Mouse (Mus musculus) limb, embryonic 15.5 days (tissue): ENCODE measurements around the gene Tpm3. TPM values are rescaled to one million over a fixed set of nuclear protein-coding genes. Genes with fewer than 3 reads are reported as not detected.

Source experiments
- ATAC-seq: fragments of 200-750 bp; cut with Nextera tagmentation; 2 replicates; pipeline ENCODE4 v1.8.0; 2017; ENCODE audit warnings: low read depth, moderate TSS enrichment; ENCODE audit not compliant: insufficient number of reproducible peaks, low FRiP score, low TSS enrichment
- H3K27ac ChIP-seq: fragments of 300-500 bp; sonication (generic); 2 replicates; pipeline ENCODE4 v1.5.1; 2015; ENCODE audit warnings: moderate library complexity, mild to moderate bottlenecking, inconsistent platforms
- H3K27me3 ChIP-seq: fragments of 300-500 bp; sonication (generic); 2 replicates; pipeline ENCODE4 v1.6.1; 2015; ENCODE audit warnings: inconsistent platforms
- H3K36me3 ChIP-seq: fragments of 300-500 bp; sonication (generic); 2 replicates; pipeline ENCODE4 v1.6.1; 2015; ENCODE audit warnings: inconsistent platforms
- H3K4me1 ChIP-seq: fragments of 300-500 bp; sonication (generic); 2 replicates; pipeline ENCODE4 v1.6.1; 2015; ENCODE audit warnings: inconsistent platforms
- H3K4me2 ChIP-seq: fragments of 300-500 bp; sonication (generic); 2 replicates; pipeline ENCODE4 v1.6.1; 2015; ENCODE audit warnings: mild to moderate bottlenecking, inconsistent platforms
- H3K4me3 ChIP-seq: fragments of 300-500 bp; sonication (generic); 2 replicates; pipeline ENCODE4 v1.5.1; 2015; ENCODE audit warnings: mild to moderate bottlenecking, inconsistent platforms
- H3K9ac ChIP-seq: fragments of 300-500 bp; sonication (generic); 2 replicates; pipeline ENCODE4 v1.6.1; 2015; ENCODE audit warnings: inconsistent platforms
- H3K9me3 ChIP-seq: fragments of 300-500 bp; sonication (generic); 2 replicates; pipeline ENCODE4 v1.6.1; 2016; ENCODE audit warnings: inconsistent platforms
- whole genome bisulfite sequencing: fragments of 180-500 bp; shearing (Covaris S2); methylation state at CpG from one replicate; pipeline ENCODE4 v1.1.7; 2015; 5-methylcytosine and 5-hydroxymethylcytosine counted together
- polyA plus RNA-seq: library from polyadenylated mRNA; unstranded; fragments of >200 nt; fragmentation: Nextera tagmentation; extraction: Ambion mirVana; gene quantifications from 2 replicates; pipeline ENCODE4 v1.2.1, GENCODE M21; 2015

The Tpm3 gene
- polyA plus RNA-seq, 1 experiment from 2014 or later: 474 TPM

DNA sequence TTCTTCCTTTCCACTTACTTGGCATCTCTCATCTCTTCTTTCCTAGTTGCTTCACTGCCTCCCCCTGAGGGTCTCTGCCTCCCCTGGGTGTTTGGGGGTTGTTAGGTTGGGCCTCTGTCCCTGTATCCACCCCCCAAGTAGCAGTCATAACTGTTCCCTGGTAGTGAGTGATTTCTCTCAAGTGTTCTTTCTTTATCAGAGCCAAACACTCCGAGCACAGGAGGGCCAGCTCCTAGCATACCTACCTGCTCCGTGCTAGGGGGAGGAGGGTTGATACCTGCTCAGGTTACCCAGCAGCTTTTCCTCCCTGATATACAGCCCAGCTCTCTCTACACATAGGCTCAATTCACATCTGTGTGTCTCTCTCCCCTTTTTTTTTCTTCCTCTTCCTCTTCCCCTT, 16.2 kb downstream of the Tpm3 start:
- Histone ChIP-seq H3K9ac (no peak overlapping the region), H3K4me1 (peaks cover 18% of the 10 kb centered on the region), H3K9me3 (no peaks in the 10 kb centered on the region), H3K4me2 (no peak overlapping the region), H3K4me3 (no peak overlapping the region), H3K36me3 (peaks cover 77% of the 10 kb centered on the region), H3K27ac (no peak overlapping the region), H3K27me3 (no peaks in the 10 kb centered on the region)
- no peak for ATAC-seq
- 96% methylated on average over 2 of the region's 2 CpGs for WGBS

- H3K27me3 ChIP-seq: no peaks in the 10 kb centered on the region
- H3K4me1 ChIP-seq: no peaks in the 10 kb centered on the region
- H3K27ac ChIP-seq: no peak overlapping the region
- 85% methylated on average over 6 of the region's 6 CpGs for WGBS
- no peak for ATAC-seq
- peaks cover 95% of the 10 kb centered on the region for H3K36me3 ChIP-seq
- no peak overlapping the region for H3K4me2 ChIP-seq
- no peak overlapping the region for H3K9ac ChIP-seq
- no peaks in the 10 kb centered on the region for H3K9me3 ChIP-seq
- H3K4me3 ChIP-seq: no peak overlapping the region
Measured at GRCm38 (mm10) chr3:90090892-90091291, 18.4 kb downstream of the Tpm3 start.

- Histone ChIP-seq H3K36me3 (peaks cover 81% of the 10 kb centered on the region), H3K4me1 (no peaks in the 10 kb centered on the region), H3K27me3 (no peaks in the 10 kb centered on the region), H3K27ac (0 out of 2 replicates have a peak overlapping the region, but pooled peaks have one; percentile 23), H3K9ac (no peak overlapping the region), H3K4me3 (no peak overlapping the region), H3K9me3 (no peaks in the 10 kb centered on the region), H3K4me2 (no peak overlapping the region)
- ATAC-seq: no peak
- 89% methylated on average over 3 of the region's 3 CpGs for WGBS
Measured at GRCm38 (mm10) chr3:90094453-90094852, 22.0 kb downstream of the Tpm3 start.

DNA sequence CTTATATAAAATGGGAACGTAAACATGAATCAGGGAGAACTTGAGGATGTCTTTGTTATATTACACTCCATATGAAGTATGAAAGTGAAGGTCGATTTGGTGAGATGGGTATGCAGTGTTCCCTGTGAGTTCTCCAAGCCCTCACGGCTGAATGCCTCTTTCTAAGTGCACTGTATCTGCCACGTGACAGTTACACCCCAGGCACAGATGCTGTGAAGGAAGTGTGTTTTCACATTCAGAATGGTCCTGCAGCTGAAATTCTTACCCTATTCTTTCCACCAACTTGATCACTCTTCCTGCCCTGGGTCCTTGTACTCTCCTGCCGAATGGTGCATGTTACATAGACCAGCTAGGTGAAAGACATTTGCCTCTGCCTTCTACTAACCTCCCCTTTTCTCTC, 25.5 kb downstream of the Tpm3 start:
- WGBS: 87% methylated on average over 5 of the region's 5 CpGs
- H3K27ac ChIP-seq: no peak overlapping the region
- H3K27me3 ChIP-seq: no peaks in the 10 kb centered on the region
- H3K4me2 ChIP-seq: no peak overlapping the region
- no peak for ATAC-seq
- H3K36me3 ChIP-seq: peaks cover 62% of the 10 kb centered on the region
- no peak overlapping the region for H3K9ac ChIP-seq
- no peak overlapping the region for H3K4me3 ChIP-seq
- no peaks in the 10 kb centered on the region for H3K9me3 ChIP-seq
- no peaks in the 10 kb centered on the region for H3K4me1 ChIP-seq

DNA sequence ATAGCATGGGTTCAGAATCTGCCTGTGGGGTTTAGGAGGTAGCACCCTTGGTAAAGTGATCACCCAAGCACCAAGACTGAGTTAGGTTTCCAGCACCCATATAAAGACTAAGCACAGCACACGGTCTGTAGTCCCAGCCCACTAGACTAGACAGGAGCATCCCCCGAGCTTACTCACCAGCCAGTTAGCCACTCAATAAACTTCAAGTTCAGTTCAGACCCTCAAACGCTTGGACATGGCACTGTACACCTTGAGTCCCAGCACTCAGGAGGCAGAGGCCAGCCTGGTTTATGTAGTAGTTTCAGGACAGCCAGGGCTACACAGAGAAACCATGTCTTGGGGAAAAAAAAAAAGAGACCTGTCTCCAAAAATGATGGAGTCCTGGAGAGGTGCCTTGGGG, 28.6 kb downstream of the Tpm3 start:
- Histone ChIP-seq H3K4me3 (no peak overlapping the region), H3K9ac (no peak overlapping the region), H3K36me3 (peaks cover 34% of the 10 kb centered on the region), H3K27ac (no peak overlapping the region), H3K9me3 (no peaks in the 10 kb centered on the region), H3K4me1 (no peaks in the 10 kb centered on the region), H3K4me2 (no peak overlapping the region), H3K27me3 (no peaks in the 10 kb centered on the region)
- 90% methylated on average over 3 of the region's 3 CpGs for WGBS
- ATAC-seq: no peak

DNA sequence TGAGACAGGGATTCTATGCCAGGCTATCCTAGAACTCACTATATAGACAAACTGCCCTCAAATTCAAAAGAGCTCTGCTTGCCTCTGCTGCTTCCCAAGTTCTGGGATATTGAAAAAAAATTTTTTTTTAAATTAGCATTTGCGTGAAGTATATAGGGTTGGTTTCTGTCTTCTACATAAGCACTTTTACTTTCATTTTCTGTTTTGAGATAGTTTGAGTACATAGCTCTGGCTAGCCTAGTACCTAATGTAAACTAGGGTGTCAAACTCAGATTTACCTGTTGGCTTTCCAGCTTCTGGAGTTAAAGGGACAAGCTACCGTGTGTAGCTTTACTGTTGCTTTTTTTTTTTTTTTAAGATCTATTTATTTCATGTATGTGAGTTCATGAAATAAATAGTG, 29.2 kb downstream of the Tpm3 start:
- H3K4me1 ChIP-seq: no peaks in the 10 kb centered on the region
- 87% methylated on average over 2 of the region's 2 CpGs for WGBS
- no peaks in the 10 kb centered on the region for H3K27me3 ChIP-seq
- no peaks in the 10 kb centered on the region for H3K9me3 ChIP-seq
- ATAC-seq: no peak
- H3K36me3 ChIP-seq: peaks cover 30% of the 10 kb centered on the region
- H3K27ac ChIP-seq: no peak overlapping the region
- no peak overlapping the region for H3K4me3 ChIP-seq
- no peak overlapping the region for H3K4me2 ChIP-seq
- H3K9ac ChIP-seq: no peak overlapping the region

DNA sequence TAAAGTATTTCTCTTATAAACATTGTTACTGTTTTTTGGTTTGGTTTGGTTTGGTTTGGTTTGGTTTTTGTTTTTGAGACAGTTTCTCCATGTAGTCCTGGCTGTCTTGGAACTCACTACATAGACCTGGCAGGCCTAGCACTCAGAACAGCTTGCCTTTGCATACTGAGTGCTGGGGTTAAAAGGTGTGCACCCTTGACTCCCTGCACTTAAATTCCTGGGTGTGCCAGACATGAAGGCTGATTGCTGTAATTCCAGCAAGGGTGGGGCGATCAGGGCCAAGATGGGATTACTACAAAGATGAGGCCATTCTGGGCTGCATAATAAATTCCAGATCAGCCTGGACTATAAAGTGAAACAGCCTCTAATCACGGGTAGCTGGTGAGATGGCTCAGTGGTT, 29.8 kb downstream of the Tpm3 start:
- peaks cover 30% of the 10 kb centered on the region for H3K36me3 ChIP-seq
- H3K4me3 ChIP-seq: no peak overlapping the region
- H3K27me3 ChIP-seq: no peaks in the 10 kb centered on the region
- no peaks in the 10 kb centered on the region for H3K4me1 ChIP-seq
- ATAC-seq: no peak
- no peaks in the 10 kb centered on the region for H3K9me3 ChIP-seq
- H3K4me2 ChIP-seq: no peak overlapping the region
- WGBS: 43% methylated on average over 2 of the region's 2 CpGs
- H3K27ac ChIP-seq: no peak overlapping the region
- H3K9ac ChIP-seq: no peak overlapping the region

- Histone ChIP-seq H3K9ac (no peak overlapping the region), H3K4me2 (no peak overlapping the region), H3K27me3 (no peaks in the 10 kb centered on the region), H3K9me3 (no peaks in the 10 kb centered on the region), H3K4me3 (no peak overlapping the region), H3K4me1 (no peaks in the 10 kb centered on the region), H3K36me3 (peaks cover 28% of the 10 kb centered on the region), H3K27ac (no peak overlapping the region)
- 81% methylated on average over 2 of the region's 2 CpGs for WGBS
- no peak for ATAC-seq
Measured at GRCm38 (mm10) chr3:90103176-90103575, 30.7 kb downstream of the Tpm3 start.

DNA sequence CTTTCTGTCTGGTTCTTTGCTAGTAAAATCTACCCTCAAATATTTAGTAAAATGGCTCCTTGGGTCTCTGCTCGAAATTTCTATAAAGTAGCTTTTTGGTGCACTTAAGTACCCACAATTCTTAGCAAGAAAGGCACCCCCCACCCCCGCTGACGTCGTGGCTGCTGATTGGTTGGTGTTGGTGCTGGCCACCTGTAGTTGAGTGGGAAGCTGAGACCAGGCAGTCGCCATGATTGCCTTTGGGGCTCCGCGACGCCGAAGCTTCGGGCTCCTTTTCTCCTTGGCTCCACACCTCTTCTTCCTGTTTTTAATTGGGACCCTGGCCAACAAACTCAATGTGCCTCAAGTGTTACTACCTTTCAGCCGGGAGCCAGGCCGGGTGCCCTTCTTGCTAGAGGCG, 31.5 kb downstream of the Tpm3 start, which contains the start of gene Nup210l:
TSS of gene Nup210l (plus strand) at position 195 of the 400 bp plus-strand sequence.
- no peak for ATAC-seq
- Histone ChIP-seq H3K4me2 (no peak within 1 kb of the TSS), H3K27me3 (no peaks in the 10 kb centered on the region), H3K4me1 (no peaks in the 10 kb centered on the region), H3K36me3 (peaks cover 21% of the 10 kb centered on the region), H3K9me3 (no peaks in the 10 kb centered on the region), H3K27ac (no peak within 1 kb of the TSS), H3K9ac (no peak within 1 kb of the TSS), H3K4me3 (no peak within 1 kb of the TSS)
- 84% methylated on average over 13 of the region's 13 CpGs for WGBS

- Histone ChIP-seq H3K4me1 (no peaks in the 10 kb centered on the region), H3K27me3 (no peaks in the 10 kb centered on the region), H3K4me2 (no peak overlapping the region), H3K9me3 (no peaks in the 10 kb centered on the region), H3K27ac (no peak overlapping the region), H3K9ac (no peak overlapping the region), H3K36me3 (no peaks in the 10 kb centered on the region), H3K4me3 (no peak overlapping the region)
- 76% methylated on average over 2 of the region's 2 CpGs for WGBS
- no peak for ATAC-seq
Measured at GRCm38 (mm10) chr3:90111706-90112105, 39.3 kb downstream of the Tpm3 start.

- no peaks in the 10 kb centered on the region for H3K4me1 ChIP-seq
- ATAC-seq: no peak
- 94% methylated on average over 2 of the region's 2 CpGs for WGBS
- no peaks in the 10 kb centered on the region for H3K36me3 ChIP-seq
- H3K9me3 ChIP-seq: no peaks in the 10 kb centered on the region
- no peak overlapping the region for H3K4me3 ChIP-seq
- no peak overlapping the region for H3K9ac ChIP-seq
- H3K27ac ChIP-seq: no peak overlapping the region
- no peaks in the 10 kb centered on the region for H3K27me3 ChIP-seq
- no peak overlapping the region for H3K4me2 ChIP-seq
Measured at GRCm38 (mm10) chr3:90114342-90114741, 41.9 kb downstream of the Tpm3 start.

GRCm38 (mm10) chr3:90115526-90115925, 43.1 kb downstream of the Tpm3 start:
- peak overlapping the region; percentile 24; the same call in 1 of the 2 replicates for H3K27ac ChIP-seq
- no peaks in the 10 kb centered on the region for H3K4me1 ChIP-seq
- H3K36me3 ChIP-seq: no peaks in the 10 kb centered on the region
- WGBS: 62% methylated on average over 3 of the region's 3 CpGs
- H3K9me3 ChIP-seq: no peaks in the 10 kb centered on the region
- no peaks in the 10 kb centered on the region for H3K27me3 ChIP-seq
- no peak for ATAC-seq
- no peak overlapping the region for H3K4me2 ChIP-seq
- no peak overlapping the region for H3K9ac ChIP-seq
- no peak overlapping the region for H3K4me3 ChIP-seq

DNA sequence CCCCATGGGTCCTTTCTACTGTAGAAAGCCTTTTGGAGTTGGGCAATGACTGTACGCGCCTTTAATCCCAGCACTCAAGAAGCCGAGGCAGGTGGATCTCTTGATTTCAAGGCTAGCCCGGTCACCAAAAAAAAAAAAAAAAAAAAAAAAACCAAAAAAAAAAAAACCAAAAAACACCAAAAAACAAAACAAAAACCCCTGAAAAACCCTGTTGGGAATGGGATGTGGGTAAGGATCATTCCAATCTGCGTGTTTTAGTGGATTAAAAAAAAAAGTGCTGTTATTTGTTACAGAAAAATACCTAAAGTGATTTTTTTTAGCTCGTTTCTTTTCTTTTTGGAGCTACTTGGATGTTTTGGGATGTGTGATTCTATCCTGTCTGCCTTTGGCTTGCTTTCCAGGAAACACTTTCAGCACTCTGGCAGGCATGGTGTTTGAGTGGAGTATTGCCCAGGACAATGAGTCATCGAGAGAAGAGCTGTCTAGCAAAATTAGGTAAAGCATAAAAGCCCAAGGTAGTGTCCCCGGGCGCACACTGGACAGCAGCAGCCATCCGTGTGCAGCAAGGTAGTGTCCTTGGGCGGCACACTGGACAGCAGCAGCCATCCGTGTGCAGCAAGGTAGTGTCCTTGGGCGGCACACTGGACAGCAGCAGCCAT, 45.8 kb downstream of the Tpm3 start:
- Histone ChIP-seq H3K4me1 (no peaks in the 10 kb centered on the region), H3K27ac (no peak overlapping the region), H3K4me3 (no peak overlapping the region), H3K27me3 (no peaks in the 10 kb centered on the region), H3K36me3 (no peaks in the 10 kb centered on the region), H3K4me2 (no peak overlapping the region), H3K9me3 (no peaks in the 10 kb centered on the region), H3K9ac (no peak overlapping the region)
- 91% methylated on average over 13 of the region's 13 CpGs for WGBS
- ATAC-seq: no peak
